Mouse (Mus musculus): Measurements from ENCODE around the gene Slc30a3.

Gene Slc30a3

GRCm38 (mm10) chr5:31108000-31108490 is at the start of gene Slc30a3:
Slc30a3 (minus strand) TSS chr5:31108237.
- DNase-seq (ENCODE audit: low read depth), result no peak

DNA sequence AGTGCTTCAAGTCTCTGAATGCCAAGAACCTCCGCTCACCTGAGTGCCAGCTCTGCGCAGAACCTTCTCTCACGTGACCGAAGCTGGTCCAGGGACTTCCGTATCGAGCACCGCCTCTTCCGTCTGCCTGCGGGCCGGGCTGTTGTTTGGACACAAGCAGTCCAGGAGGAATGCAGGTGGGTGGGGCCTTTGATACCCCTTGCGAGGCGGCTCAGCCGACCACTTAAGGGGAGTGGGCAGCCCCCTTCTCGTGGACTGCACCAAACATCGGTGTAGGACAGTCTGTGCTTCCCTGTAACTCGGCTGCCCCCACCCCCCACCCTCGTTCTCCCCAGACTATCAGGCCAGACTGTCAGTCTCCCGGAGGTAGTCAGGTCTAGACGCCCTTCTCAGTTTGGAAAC is 46.1 kb upstream of the Slc30a3 start, which contains the start of gene Mpv17:
TSS of gene Mpv17 (minus strand) at position 100 of the 402 bp plus-strand sequence.
- DNase-seq (ENCODE audit: low read depth), result peak; percentile 85

- DNase-seq (ENCODE audit: low read depth), result no peak
These were observed 45.6 kb upstream of the Slc30a3 start for GRCm38 (mm10) chr5:31153516-31154151.

- DNase-seq (ENCODE audit: low read depth), result no peak
These were observed 43.7 kb upstream of the Slc30a3 start for GRCm38 (mm10) chr5:31151746-31152145.

DNA sequence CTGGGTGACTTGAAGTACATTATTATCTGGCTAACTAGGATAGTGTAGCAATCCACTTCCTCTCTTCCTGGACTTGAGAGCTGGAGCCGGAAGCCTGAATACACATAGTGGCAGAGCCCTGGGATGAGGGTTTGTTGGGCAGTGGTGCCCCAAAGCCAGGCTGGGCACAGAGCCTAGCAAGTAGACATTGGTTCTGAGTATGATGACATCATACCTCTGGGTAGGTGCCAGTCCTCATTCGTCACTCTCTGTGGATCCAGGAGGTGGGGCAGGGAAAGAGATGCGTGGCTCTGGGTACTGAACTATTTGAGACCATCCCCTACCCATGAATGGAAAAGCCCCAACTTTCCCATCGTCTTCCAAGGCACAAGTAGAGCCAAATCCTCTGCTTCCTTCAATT is 41.7 kb upstream of the Slc30a3 start:
- DNase-seq (ENCODE audit: low read depth), result no peak

GRCm38 (mm10) chr5:31138968-31139425 is 31.0 kb upstream of the Slc30a3 start:
- no peak for DNase-seq (ENCODE audit: low read depth)

- no peak for DNase-seq (ENCODE audit: low read depth)
These were observed 30.4 kb upstream of the Slc30a3 start, which contains the start of gene Ucn for GRCm38 (mm10) chr5:31138241-31138967. Ucn (minus strand) TSS chr5:31138829.

GRCm38 (mm10) chr5:31137658-31138057 is 29.6 kb upstream of the Slc30a3 start:
- DNase-seq (ENCODE audit: low read depth), result no peak

- DNase-seq (ENCODE audit: low read depth), result no peak
These were observed 28.8 kb upstream of the Slc30a3 start for GRCm38 (mm10) chr5:31136730-31137424.

DNA sequence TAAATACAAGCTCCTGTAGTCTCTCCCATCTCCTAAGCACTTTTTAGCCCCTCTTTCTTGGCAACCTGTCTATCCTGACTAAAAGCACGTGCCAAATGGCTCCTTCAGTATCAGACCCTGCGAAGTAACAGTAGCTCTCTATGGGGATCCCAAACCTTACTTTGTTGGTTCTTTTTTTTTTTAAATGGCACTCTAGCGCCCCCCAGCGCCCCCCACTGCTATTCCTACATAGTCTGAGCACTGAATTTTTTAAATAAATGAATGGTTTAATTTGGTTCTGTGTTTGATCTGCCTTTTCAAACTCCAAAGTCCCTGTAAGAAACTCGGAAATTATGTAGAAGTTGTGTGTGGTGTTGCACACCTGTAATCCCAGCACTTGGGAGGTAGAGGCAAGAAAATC is 18.0 kb upstream of the Slc30a3 start:
- peak; percentile 23 for DNase-seq (ENCODE audit: low read depth)

DNA sequence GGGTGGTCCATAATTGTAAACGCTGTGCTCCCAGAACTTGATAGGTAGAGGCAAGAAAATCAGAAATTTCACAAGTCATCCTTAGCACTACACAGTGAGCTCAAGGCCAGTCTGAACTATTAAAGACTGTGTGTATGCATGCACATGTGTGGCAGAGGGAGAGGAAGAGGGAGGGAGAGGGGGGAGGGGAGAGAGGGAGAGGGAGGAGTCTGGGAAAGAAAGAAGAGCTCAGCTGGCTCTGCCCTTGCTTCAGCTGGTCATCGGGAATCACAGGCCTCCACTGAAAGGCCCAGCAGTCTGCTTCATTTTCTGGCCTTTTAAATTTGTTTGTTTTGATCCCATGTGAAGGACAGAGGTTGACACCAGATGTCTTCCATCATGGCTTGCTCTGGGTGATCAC is 15.4 kb upstream of the Slc30a3 start:
- no peak for DNase-seq (ENCODE audit: low read depth)

DNA sequence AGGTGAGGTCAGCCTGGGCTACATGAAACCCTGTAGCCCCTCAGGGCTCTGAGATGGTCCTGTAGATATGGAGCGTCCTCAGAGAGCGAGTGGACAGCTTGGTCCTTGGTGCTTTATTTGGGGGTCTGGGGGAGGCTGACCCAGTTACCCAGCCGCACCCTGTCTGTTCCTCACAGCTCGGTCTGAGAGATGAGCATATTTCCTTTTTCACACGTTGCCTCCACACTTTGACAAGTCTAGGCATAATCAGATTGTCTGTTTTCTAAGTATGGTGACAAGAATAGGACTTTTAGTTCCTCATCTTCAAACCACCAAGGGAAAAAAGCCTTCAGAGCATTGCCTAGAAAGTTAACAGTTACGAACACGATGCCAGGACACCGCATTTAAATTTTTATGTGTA is 13.1 kb upstream of the Slc30a3 start:
- no peak for DNase-seq (ENCODE audit: low read depth)

- DNase-seq (ENCODE audit: low read depth), result no peak
These were observed 8.9 kb upstream of the Slc30a3 start for GRCm38 (mm10) chr5:31116912-31117311.

- DNase-seq (ENCODE audit: low read depth), result no peak
These were observed 8.3 kb upstream of the Slc30a3 start, which contains the start of gene Trim54 for GRCm38 (mm10) chr5:31116354-31116753. Trim54 (plus strand) TSS chr5:31116712.

- DNase-seq (ENCODE audit: low read depth), result peak; percentile 51
These were observed 2.7 kb upstream of the Slc30a3 start for GRCm38 (mm10) chr5:31110781-31111180.

DNA sequence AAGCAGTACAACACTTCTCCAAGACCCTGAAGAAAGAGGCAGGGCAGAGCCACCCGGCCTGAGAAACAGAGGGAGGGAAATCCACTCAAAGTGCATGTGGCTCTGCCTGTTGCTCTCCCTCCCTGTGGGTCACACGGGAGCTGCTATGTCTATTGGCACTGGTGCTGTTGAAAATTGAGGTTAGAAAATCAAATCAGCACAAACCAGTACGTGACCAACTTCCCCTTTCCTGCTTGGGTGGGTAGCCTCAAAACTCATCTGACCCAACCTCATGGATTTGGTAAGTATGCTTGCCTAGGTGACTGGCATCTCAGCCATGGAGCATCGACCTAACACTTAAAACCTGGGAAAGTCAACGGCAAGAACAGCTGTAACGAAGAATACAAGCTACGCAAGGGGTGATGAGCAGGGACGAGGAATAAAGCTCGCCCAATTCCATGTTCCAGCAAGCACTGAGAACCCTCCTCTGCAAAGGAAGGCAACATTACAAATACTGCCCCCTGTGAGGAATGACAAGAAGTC is 2.2 kb downstream of the Slc30a3 start, which contains the start of gene Dnajc5g:
TSS of gene Dnajc5g (plus strand) at position 472 of the 522 bp plus-strand sequence.
- no peak for DNase-seq (ENCODE audit: low read depth)

DNA sequence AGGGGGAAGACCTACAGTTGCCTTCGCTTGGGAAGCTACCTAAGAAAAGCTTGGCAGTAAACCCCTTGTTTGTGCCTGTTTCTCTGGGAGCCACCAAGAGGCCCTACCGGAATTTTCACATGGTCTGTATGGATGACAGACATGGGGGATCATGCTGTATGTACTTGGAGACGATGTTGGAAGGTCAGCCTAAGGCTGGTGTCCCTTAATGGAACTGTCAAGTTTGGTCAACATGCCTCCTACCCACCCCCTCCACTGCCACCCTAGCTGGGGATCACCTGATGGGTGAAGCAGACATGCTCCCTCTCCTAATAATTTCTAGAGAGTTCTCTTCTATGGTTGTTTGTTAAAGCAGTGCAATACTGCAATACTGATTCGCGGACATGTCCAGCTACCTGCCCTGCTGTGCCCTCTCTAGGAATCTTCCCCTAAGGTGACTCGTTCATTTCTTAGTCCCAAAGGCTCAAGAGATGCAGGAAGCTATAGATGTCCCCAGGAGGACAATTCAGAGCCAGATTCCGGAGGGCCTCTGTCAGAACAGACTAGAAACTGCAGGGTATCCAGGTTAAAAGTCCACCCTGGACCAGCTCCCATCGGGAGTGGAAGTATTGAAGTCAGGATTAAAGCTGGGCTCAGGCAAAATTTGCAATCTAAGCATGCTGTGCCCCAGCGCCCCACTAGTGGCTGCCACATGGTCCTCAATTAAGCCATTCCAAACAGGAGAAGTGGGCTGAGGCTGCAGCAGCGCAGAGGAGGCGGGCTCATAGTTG is 12.1 kb downstream of the Slc30a3 start:
- no peak for DNase-seq (ENCODE audit: low read depth)

GRCm38 (mm10) chr5:31094799-31095691 is 13.0 kb downstream of the Slc30a3 start:
- peak; percentile 81 for DNase-seq (ENCODE audit: low read depth)

- no peak for DNase-seq (ENCODE audit: low read depth)
These were observed 13.8 kb downstream of the Slc30a3 start for GRCm38 (mm10) chr5:31094100-31094798.
